Mouse (Mus musculus) heart, postnatal 10 days (tissue): ENCODE results near the gene Fibp. TPM values are rescaled to one million over a fixed set of nuclear protein-coding genes. Genes with fewer than 3 reads are reported as not detected.

Source experiments
- DNase-seq, 2 experiments: peaks; one replicate each; pipeline ENCODE4 v3.0.0; 2021
- intact Hi-C: fragments of 180-260 bp; cut with DNase I; formaldehyde crosslinking; loops from one replicate; pipeline ENCODE4 v1.15.1; 2025
- total RNA-seq, 2 experiments: library from RNA; stranded (reverse); gene quantifications; 2 replicates each; pipeline ENCODE4 v1.2.3; 2021

Fibp gene
- total RNA-seq, 2 experiments from 2014 or later, result 90.2 to 91.5 TPM

GRCm38 (mm10) chr19:5512091-5513004 lies 51.9 kb downstream of the Fibp start:
- intact Hi-C loops, result no loop called here
- no peak for DNase-seq

DNA sequence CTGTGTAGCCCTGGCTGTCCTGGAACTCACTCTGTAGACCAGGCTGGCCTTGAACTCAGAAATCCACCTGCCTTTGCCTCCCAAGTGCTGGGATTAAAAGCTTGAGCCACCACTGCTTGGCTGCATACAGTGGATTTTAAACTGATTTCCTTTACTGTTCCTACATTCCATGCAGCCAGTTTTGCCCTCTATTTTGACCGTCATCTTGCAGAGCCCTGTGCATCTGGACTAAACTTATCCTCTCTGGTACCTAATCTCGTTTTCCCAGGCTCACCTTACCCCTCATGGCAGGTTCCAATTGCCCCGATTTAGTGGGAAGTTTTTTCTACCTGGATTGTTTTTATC lies 52.6 kb downstream of the Fibp start:
- intact Hi-C loops, result no loop called here
- DNase-seq, result no peak

Other genes starting within 250 kb of the Fibp start
- gene Pacs1, start 187.5 kb upstream of the Fibp start, total RNA-seq, result 10 to 100 TPM; 24.5 to 27.8 TPM
- gene Sf3b2, start 165.2 kb upstream of the Fibp start, total RNA-seq, result 100 to 1,000 TPM; 129 to 136 TPM
- 10 to 100 TPM in 1 of 2 experiments, 1 to 10 TPM in 1; 9.4 to 14.6 TPM for gene Gal3st3, start 162.3 kb upstream of the Fibp start, total RNA-seq
- gene Catsper1, start 124.9 kb upstream of the Fibp start, total RNA-seq, result not detected
- gene Cst6, start 111.0 kb upstream of the Fibp start, total RNA-seq, result 1 to 10 TPM; 2.6 to 3.1 TPM
- gene Eif1ad, start 93.9 kb upstream of the Fibp start, total RNA-seq, result 10 to 100 TPM; 26.4 to 28.8 TPM
- gene Banf1, start 93.4 kb upstream of the Fibp start, total RNA-seq, result 100 to 1,000 TPM; 173 to 178 TPM
- 10 to 100 TPM; 47.7 to 50.7 TPM for gene Sart1, start 71.9 kb upstream of the Fibp start, total RNA-seq
- not detected for gene Tsga10ip, start 58.1 kb upstream of the Fibp start, total RNA-seq
- 100 to 1,000 TPM; 240 to 260 TPM for gene Drap1, start 35.6 kb upstream of the Fibp start, total RNA-seq
- 10 to 100 TPM; 40.3 to 43.8 TPM for gene AI837181, start 35.5 kb upstream of the Fibp start, total RNA-seq
- not detected for gene Fosl1, start 13.1 kb upstream of the Fibp start, total RNA-seq
- gene Ccdc85b, start 2.7 kb upstream of the Fibp start, total RNA-seq, result 10 to 100 TPM; 12.5 to 14.5 TPM
- under 1 TPM; 0.41 to 0.45 TPM for gene Ctsw, start 7.9 kb downstream of the Fibp start, total RNA-seq
- 10 to 100 TPM; 28.6 to 32.7 TPM for gene Efemp2, start 13.3 kb downstream of the Fibp start, total RNA-seq
- 10 to 100 TPM; 24.3 to 25.5 TPM for gene Mus81, start 27.8 kb downstream of the Fibp start, total RNA-seq
- 100 to 1,000 TPM; 497 to 519 TPM for gene Cfl1, start 29.8 kb downstream of the Fibp start, total RNA-seq
- gene 1700020D05Rik, start 43.2 kb downstream of the Fibp start, total RNA-seq, result 1 to 10 TPM in 1 of 2 experiments, under 1 TPM in 1; 0.69 to 1.2 TPM
- gene Snx32, start 49.9 kb downstream of the Fibp start, total RNA-seq, result 1 to 10 TPM; 6.1 to 7.7 TPM
- gene Ovol1, start 100.0 kb downstream of the Fibp start, total RNA-seq, result not detected
- 1 to 10 TPM; 4.1 to 4.5 TPM for gene Ap5b1, start 107.4 kb downstream of the Fibp start, total RNA-seq
- gene Rnaseh2c, start 141.3 kb downstream of the Fibp start, total RNA-seq, result 10 to 100 TPM; 63.6 to 76.0 TPM
- gene Kat5, start 149.6 kb downstream of the Fibp start, total RNA-seq, result 10 to 100 TPM; 34.2 to 43.5 TPM
- 10 to 100 TPM; 32.6 to 38.2 TPM for gene Rela, start 176.9 kb downstream of the Fibp start, total RNA-seq
- gene Sipa1, start 203.1 kb downstream of the Fibp start, total RNA-seq, result 10 to 100 TPM; 44.2 to 49.6 TPM
- 10 to 100 TPM; 41.3 to 47.8 TPM for gene Map3k11, start 228.1 kb downstream of the Fibp start, total RNA-seq
- gene Pcnx3, start 228.3 kb downstream of the Fibp start, total RNA-seq, result 10 to 100 TPM; 34.7 to 37.9 TPM
- gene Kcnk7, start 243.8 kb downstream of the Fibp start, total RNA-seq, result not detected